Mouse (Mus musculus): ENCODE results near the gene Pvr.

DNA sequence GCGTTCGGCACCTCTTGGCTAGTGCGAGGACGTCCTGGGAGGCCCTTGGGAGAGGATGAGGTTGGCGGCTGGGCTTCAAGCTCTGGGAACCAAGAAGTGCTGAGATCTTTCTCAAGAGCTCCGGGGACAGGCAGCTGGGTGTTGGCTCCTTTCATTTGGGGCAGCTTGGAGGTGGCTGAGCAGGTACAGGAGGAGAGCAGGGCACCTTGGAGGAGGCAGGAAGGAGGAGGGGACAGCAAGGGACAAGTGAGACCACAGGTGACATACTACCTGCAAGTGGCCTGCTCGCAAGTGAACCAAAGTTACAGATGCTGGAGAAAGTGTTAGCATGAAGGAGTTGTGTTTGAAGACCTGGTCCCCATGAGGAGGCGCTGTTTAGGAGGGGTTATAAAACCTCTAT, 23.7 kb upstream of the Pvr start:
- TF ChIP-seq CTCF (IDR thresholded peaks at IDR 0.05; ENCODE audit: low read depth, low read length) (no peak), POLR2A (IDR thresholded peaks at IDR 0.05; ENCODE audit: borderline replicate concordance, low read depth, low read length) (no peak)

Data from bone marrow macrophage, adult 2 months (primary cell).